Mouse (Mus musculus) testis, adult 2 months (tissue): ENCODE results near the gene Hs1bp3. TPM values are rescaled to one million over a fixed set of nuclear protein-coding genes. Genes with fewer than 3 reads are reported as not detected.
A peak's percentile ranks its signal among the peaks of the same experiment; 100 is the strongest.

Experiments
- H3K27ac ChIP-seq: fragments of 200-500 bp; 2 replicates; pipeline ENCODE4 v1.5.1; 2012; ENCODE audit warnings: low read depth, low read length; ENCODE audit not compliant: control insufficient read depth, insufficient read depth
- H3K27me3 ChIP-seq: fragments of 200-500 bp; 2 replicates; pipeline ENCODE4 v1.6.1; 2012; ENCODE audit warnings: mild to moderate bottlenecking, low read length, moderate library complexity; ENCODE audit not compliant: control insufficient read depth, insufficient read depth
- H3K36me3 ChIP-seq: fragments of 200-500 bp; 2 replicates; pipeline ENCODE4 v1.6.1; 2012; ENCODE audit warnings: mild to moderate bottlenecking, low read length; ENCODE audit not compliant: control insufficient read depth, insufficient read depth
- H3K4me1 ChIP-seq: fragments of 200-500 bp; 2 replicates; pipeline ENCODE4 v1.6.1; 2012; ENCODE audit warnings: low read length; ENCODE audit not compliant: control insufficient read depth, insufficient read depth
- H3K4me3 ChIP-seq: fragments of 200-500 bp; 2 replicates; pipeline ENCODE4 v1.5.1; 2012; ENCODE audit warnings: low read depth, mild to moderate bottlenecking, low read length, moderate library complexity, mixed read lengths; ENCODE audit not compliant: control insufficient read depth
- CTCF ChIP-seq: fragments of 200-500 bp; IDR thresholded peaks from 2 replicates; pipeline ENCODE4 v1.5.1; 2012; ENCODE audit warnings: low read depth, mild to moderate bottlenecking, inconsistent platforms, low read length, moderate library complexity; ENCODE audit not compliant: control insufficient read depth, insufficient read depth, insufficient replicate concordance
- POLR2A ChIP-seq: fragments of 200-500 bp; IDR thresholded peaks from 2 replicates; pipeline ENCODE4 v1.6.1; 2012; ENCODE audit warnings: low read depth, mild to moderate bottlenecking, inconsistent platforms, low read length, moderate library complexity; ENCODE audit not compliant: control insufficient read depth
- polyA plus RNA-seq: library from polyadenylated mRNA; depleted of rRNA; stranded (reverse); fragments of >200 nt; gene quantifications from 2 replicates; pipeline ENCODE4 v1.2.3, GENCODE M21; 2012

The Hs1bp3 gene
- polyA plus RNA-seq, 1 experiment, result 1.8 TPM

DNA sequence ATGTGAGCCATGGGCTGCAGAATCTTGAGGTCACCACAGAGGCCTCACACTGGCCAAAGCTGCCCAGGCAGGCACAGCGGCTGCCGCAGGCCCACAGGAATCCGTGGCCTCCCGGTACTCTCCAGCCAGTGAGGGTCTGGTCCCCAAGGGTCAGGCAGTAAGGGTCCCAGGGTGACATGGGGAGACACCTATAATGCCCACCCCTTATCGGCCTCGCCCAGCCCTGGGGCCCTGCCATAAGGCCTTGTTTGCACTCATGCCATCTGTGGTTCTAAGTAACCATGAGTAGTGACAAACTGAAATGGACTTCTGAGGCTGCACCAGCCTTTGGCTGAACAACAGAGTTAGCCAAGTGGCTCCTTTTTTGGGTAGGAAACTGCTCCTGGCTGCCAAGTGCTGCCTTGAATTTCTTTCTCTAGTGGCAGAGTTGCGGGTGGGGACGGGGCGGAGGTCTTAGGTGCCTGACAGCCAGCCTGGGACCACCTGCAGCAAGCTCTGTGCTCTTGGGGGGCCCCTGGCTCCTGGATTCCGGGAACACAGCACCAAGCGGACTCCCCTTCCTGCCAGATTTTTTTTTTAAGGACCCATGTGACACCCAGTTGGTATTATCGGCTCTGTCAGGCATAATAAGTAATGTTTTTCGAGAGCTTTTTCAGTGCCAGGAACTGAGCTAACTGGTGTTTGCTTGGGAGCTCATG lies 12.2 kb downstream of the Hs1bp3 start:
- Histone ChIP-seq H3K4me1 (no peaks in the 10 kb centered on the region), H3K4me3 (no peak overlapping the region), H3K27ac (no peak overlapping the region), H3K36me3 (no peaks in the 10 kb centered on the region), H3K27me3 (no peaks in the 10 kb centered on the region)
- no peak for TF ChIP-seq CTCF
- TF ChIP-seq POLR2A, result no peak

DNA sequence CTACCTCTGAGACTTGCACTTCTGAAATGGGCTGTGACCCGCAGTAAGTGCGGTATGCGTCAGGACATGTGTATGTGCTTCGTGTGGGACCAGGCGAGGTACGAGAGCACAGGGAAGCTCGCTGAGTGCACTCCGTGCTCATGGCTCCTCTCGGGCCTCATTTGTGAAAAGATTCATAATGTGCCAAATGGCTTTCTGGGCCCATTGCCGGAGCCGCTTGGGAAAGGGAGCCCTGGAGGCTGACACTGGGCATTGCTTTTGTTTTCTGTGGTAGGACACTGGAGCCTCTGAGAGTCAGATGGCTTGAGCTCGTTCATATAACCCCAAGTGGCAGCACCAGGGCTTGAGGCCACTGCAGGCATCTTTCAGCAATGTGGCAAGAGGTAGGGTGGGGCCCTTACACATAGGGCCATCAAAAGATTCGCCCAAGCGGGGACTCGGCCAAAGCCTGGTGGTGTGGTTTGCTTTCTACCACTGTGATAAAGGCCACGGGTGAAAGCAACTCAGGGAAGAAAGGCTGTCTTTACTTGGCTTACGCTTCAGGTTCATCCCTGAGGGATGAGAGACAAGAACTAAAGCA lies 12.8 kb downstream of the Hs1bp3 start:
- Histone ChIP-seq H3K4me1 (no peaks in the 10 kb centered on the region), H3K4me3 (no peak overlapping the region), H3K27ac (no peak overlapping the region), H3K36me3 (no peaks in the 10 kb centered on the region), H3K27me3 (no peaks in the 10 kb centered on the region)
- TF ChIP-seq CTCF (no peak), POLR2A (no peak)

DNA sequence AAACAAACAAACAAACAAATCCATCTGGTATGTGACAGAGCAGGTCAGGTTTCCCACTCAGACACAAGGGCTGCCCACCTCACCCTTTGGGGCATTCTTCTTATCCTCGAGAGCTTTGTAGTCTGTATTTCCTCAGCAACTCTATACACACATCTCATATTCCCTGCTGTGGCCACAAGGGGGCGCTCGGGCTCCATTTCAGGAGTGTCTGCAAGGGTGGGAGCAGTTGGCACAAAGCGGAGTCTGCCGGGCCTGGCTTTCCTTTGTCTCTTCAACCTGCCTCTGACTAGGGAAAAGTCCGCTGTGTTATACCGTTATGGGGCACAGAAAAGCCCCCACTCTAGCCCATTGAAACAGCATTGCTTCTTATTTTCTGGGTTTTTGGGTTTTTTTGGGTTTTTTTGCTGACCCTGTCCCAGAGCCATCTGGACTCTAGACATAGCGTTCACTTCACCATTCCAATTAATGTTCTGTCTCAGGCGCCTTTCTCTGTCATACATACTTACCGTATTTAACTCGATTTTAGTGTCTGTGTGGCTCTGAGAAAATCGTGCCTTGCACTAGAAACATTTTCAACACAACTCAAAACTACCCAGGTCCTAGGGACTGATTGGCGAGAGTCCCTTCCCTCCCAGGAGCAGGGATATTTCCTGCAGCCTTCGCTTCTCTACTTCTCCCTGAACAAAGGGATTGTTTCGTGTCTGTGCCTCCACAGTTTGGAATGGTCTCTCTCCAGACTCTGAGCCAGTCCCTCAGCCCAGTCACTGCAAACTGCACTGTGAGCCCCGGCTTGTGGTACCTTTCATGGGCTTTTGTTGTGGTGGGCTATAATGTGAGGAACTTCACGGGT lies 13.8 kb downstream of the Hs1bp3 start:
- Histone ChIP-seq H3K27ac (no peak overlapping the region), H3K36me3 (no peaks in the 10 kb centered on the region), H3K4me3 (no peak overlapping the region), H3K4me1 (no peaks in the 10 kb centered on the region; the same call in 1 of the 2 replicates), H3K27me3 (no peaks in the 10 kb centered on the region)
- TF ChIP-seq POLR2A (no peak), CTCF (peak; percentile 83)

DNA sequence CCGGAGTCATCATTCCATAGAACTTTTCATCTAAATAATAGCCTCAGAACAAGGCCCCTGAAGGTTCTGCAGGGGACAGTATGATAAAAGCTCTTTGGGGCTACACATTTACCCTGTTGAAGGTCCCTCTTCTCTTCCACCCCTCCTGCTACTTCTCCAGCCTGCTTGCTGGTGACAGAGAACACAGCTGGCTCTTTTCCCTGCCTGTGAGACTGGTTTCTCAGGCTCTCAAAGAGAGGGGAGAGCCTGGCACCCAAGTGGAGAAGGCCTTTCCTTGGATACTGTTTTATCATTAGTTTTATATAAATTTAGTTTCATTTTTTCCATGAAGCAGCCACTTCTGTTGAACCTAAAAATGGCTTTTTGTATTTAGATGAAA lies 14.4 kb downstream of the Hs1bp3 start:
- no peak overlapping the region for H3K27ac ChIP-seq
- H3K36me3 ChIP-seq, result no peaks in the 10 kb centered on the region
- H3K27me3 ChIP-seq, result no peaks in the 10 kb centered on the region
- no peak overlapping the region for H3K4me3 ChIP-seq
- H3K4me1 ChIP-seq, result no peaks in the 10 kb centered on the region; the same call in 1 of the 2 replicates
- TF ChIP-seq POLR2A (no peak), CTCF (no peak)

DNA sequence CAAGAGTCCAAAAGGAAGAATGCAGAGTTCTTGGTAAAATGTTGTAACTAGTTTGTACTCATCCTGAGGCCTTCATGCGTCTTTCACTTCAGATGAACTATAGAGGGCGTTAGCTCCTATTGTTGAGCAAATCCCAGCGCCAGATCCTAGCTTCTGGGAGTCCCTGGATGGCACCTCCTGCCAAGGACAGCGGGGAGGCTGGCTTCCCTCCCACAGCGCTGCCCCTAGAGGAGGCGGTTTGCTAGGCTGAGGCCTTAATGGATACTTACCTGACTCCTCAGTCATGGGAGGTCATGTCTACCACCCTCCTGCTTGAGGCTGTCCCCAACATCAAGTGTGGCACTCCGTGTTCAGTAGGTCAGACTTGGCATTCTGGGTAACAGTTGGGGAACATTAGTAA lies 16.0 kb downstream of the Hs1bp3 start:
- no peak for TF ChIP-seq CTCF
- TF ChIP-seq POLR2A, result no peak
- no peaks in the 10 kb centered on the region for H3K36me3 ChIP-seq
- H3K27ac ChIP-seq, result no peak overlapping the region
- no peaks in the 10 kb centered on the region for H3K27me3 ChIP-seq
- H3K4me3 ChIP-seq, result no peak overlapping the region
- no peaks in the 10 kb centered on the region; the same call in 1 of the 2 replicates for H3K4me1 ChIP-seq

DNA sequence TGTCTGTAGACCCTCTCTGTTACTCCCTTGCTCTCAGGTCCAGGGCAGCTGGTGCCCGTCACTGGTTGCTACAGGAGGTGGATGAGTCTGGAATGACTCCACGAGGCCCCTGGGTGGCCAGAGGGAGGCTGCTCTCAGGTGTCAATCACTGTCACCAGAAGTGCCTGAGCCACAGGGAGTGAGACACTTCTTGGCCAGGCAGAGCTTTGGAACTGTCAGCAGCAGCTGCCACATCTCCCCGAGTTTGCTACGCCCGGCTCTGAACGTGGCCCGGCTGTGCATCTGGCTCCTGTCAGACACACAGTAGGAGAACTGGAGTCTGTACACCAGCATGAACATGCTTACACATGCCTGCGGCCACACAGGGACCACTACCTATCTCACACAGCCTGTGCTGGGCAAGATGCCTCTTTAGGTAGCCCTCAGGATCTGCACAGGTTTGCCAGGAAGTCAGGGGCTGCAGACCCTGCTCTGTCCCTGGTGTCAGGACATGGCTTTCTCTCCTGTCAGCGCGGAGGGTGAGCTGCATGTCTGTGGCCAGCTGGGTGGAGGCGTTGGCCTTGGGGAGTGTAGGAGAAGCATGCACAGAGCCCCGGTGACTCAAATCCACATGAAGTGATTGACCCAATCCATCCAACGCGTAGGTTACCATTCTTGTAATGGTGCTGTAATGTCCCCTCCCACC lies 18.4 kb downstream of the Hs1bp3 start:
- H3K4me3 ChIP-seq, result no peak overlapping the region
- H3K27ac ChIP-seq, result no peak overlapping the region
- no peaks in the 10 kb centered on the region for H3K36me3 ChIP-seq
- no peak for TF ChIP-seq CTCF
- TF ChIP-seq POLR2A, result no peak
- no peaks in the 10 kb centered on the region for H3K27me3 ChIP-seq
- H3K4me1 ChIP-seq, result no peaks in the 10 kb centered on the region; the same call in 1 of the 2 replicates

DNA sequence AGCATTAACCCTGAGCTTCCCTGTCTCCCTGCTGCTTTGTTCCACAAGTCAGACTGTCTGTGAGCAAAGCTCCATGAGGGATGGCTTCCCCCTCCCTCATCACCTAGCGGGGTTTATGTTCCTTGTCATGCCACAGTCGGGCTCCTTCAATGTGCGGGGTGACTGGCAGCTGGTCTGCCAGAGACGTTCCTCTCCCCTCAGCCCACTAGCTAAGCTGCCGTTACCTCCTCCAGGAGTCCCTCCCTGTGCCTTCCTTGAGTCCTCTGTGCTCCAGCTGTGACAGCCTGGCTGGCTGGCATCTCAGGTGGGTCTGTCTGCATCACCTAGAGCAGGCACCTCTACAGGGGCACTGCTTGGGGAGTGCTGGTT lies 18.9 kb downstream of the Hs1bp3 start:
- no peak for TF ChIP-seq POLR2A
- TF ChIP-seq CTCF, result no peak
- Histone ChIP-seq H3K27ac (no peak overlapping the region), H3K4me1 (no peaks in the 10 kb centered on the region; the same call in 1 of the 2 replicates), H3K36me3 (no peaks in the 10 kb centered on the region), H3K27me3 (no peaks in the 10 kb centered on the region), H3K4me3 (no peak overlapping the region)
